Mouse (Mus musculus) frontal cortex, postnatal 36 days (tissue): ENCODE results near the gene Gimap3.

Experiments used
- DNase-seq, 2 experiments: peaks; one replicate each; pipeline ENCODE4 v3.0.0; 2022; ENCODE audit warnings: low spot score in 2 of 2

The Gimap3 gene

DNA sequence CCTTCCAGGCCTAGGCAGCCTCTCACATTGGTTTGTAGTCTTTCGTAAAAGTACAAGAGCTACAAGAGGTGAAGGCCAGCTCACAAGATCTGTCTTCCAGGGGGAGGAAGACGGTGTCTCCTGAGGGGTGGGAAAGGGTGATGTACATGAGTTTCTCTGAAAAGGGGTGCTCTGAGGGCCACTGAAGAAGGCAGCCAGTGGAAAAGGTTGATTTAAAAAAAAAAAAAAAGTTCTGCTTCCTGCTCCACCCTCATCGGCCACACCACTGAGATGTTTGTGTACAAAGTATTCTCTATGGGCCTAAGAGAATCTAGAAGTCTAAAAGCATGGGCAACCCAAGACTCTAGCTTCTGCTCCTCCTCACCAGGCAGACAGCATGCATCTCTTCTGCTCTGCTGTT is at the start of gene Gimap3:
Gene Gimap3 (minus strand): TSS at position 156 of the 400 bp plus-strand sequence.
- DNase-seq: no peak

DNA sequence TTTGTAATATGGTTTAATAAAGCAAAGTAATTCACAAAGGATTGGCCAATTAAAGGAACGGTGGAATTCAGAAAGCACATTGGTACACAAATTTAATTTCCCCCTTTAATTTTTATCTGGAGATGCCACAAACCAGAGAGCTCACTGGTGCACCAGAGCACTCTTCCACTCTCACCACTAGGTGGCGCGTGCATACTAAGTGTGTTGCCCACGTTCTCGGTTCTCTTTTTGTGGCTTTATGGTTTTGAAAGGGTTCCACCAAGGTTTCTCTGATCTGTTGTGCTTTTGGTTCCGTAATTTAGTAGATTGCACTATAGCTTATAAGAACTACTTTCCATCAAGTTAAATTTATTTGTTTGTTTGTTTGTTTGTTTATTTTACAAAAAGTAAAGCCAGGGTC is 47.2 kb upstream of the Gimap3 start:
- DNase-seq: peak; percentile 36 to 77

DNA sequence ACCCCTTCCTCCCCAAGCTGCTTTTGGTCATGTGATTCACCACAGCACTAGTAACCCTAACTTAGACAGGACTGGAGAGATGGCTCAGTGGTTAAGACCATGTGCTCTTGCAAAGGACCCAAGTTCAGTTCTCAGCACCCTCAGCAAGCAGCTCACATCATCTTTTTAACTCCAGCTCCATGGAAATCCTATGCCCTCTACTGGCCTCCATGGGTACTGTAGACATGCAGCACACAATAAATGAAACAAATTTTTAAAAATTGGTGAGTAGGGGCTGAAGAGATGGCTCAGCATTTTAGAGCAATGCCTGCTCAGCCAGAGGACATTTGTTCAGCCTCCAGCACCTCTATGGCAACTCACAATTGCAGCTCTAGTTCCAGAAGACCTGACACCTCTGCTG is 44.4 kb upstream of the Gimap3 start:
- DNase-seq: no peak

DNA sequence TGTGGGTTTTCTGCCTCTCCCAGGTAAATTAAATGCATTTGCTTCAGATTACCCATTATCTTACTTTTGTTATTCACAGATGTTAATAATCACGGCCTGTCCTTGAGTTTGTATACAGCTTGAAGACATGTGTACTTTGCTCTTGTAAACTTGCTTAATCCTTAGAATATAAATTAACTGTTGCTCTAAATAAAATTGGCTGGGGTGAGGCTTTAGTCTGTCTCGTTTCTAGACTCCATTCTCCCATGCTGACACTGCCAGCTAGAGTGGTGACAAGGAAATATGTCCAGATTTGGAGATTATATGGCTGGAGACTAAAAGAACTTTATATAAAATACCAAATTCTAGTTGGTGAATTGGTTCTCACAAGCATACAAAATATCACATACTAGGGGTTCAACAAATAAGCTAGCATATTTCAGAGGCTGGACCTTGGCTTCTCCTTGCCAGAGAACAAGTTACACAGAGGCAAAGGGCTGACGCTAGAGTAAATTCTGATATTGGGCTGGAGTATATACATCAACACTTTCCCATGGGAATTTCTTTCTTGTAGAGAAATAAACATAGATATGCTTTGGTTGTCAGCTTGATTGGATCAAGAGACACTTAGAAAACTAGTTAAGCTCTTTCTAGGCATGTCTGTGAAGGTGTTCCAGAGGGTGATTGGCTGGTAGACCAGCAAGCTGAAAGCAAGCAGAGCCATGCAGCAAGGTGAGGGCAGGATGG is 39.0 kb upstream of the Gimap3 start:
- no peak for DNase-seq

DNA sequence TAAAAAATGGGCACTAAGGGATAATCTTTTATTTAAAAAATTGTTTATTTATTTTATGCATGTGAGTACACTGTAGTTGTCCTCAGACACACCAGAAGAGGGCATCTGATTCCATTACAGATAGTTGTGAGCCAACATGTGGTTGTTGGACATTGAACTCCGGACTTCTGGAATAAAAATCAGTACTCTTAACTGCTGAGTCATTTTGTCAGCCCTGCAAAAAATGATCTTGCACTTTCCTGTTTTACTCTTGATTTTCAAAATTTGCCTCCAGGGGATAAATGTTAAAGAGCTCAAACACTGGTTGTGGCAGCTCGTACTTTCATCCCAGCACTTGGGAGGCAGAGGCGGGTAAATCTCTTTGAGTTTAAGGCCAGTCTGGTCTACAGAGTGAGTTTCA is 36.1 kb upstream of the Gimap3 start:
- no peak for DNase-seq

DNA sequence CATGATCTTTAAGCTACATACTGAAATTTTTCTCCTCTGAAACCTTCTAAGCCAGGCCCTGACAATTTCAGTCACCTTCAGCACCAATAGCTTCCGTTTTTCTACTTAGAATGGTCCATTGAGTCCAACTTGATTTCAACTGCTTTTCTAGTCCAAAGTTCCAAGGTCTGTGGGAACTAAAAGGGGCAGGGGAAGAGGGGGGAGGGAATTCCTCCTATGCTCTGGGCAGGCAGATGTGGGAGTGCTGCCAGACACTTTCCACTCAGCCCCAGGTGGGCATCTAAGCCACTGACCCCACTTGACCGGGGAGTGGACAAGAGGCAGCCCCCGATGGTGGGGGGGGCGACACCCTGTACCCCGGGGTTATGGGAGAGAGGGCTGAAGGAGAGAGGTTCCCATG is 33.7 kb upstream of the Gimap3 start:
- no peak for DNase-seq

DNA sequence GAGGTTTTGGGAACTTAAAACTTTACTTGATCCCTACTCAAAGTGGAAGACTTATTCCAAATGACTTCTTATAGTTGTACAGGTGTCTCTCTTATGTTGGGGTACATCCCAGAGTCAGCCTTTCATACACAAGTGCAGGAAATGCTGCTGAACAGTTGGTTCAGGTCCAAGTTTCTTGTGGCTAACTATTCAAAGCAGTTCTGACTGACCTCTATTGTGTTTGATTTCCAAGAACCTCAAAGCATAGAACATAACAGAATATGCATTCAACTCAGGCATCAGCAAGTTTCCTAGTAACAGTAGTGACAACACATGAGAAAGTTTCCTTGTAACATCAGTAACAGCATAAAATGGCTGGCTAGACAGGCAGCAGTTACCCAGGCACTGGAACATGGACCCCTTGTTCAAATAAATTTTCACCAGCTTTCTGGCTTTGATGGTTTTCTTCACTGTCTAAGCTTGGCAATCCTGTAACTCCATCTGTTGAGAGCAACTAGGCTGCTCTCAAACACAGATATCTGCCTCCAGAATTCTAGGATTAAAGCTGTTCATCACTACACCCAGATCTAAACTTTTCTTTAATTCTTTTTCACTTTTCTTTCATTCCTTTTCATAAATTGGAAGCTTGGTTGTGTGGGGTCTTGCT is 32.9 kb upstream of the Gimap3 start:
- DNase-seq: no peak

DNA sequence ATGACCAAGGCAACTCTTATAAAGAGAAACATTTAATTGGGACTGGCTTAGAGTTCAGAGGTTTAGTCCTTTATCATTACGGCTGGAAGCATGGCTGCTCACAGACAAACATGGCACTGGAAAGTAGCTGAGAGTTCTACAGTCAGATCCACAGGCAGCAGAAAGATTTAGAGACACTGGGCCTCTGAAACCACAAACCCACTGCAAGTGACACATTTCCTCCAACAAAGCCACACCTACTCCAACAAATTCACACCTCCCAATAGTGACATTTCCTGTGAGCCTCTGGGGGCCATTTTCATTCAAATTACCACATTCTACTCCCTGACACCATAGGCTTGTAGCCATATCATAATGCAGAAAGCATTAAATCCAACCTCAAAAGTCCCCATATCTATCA is 31.2 kb upstream of the Gimap3 start:
- no peak for DNase-seq

DNA sequence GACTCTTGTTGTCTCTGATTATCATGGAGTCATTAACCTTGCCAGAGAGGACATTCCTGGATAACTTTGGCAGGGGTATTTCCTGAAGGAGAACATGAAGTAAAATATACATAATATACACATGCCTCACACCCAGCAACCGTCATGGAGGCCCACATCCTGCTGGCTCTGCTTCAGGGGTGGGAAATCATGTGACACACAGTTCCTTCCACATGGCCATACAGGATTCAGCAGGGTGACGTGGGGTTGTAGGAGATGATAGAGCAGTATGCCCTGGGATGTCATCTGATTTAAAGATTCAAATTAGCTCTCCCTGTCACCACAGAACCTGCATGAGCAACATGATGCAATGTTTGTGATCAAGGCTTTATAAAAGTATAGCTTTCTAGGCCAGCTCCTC is 17.2 kb upstream of the Gimap3 start:
- DNase-seq: no peak

DNA sequence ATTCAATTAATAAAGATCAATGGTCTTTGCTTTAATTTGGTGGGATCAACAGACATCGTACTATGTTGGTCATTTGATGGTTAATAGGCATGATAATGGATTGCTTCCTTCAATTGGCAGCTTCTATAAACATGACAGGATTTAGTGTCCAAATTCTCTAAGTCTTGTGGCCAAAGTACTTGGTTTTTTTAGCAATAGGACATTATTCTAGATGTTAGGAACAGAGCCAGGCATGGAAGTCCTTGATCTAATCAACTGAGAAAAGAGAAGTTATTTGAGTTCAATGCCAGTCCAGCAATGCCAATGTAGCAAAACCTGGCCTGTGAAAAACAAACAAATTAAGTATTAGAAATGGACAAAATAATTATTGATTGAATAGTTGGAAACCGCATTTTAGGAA is 14.9 kb upstream of the Gimap3 start:
- no peak for DNase-seq

DNA sequence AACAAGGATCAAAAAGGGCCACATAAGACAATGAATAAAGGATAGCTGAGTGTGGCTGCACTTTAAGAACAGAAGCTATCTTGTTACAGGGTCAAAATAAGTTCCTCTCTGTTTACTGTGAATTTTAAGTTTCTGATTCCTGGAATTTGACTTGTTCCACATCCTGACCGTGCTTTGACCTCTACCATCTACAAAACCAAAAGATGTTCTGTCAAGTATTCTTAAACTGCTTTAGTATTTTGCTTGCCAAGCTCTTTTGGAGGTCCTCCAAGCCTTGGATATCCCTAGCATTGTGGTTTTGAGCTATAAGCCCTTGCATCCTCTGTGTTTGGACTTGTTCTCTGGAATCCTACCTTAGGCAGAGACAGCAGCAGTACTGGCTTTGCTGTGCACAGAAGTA is 14.5 kb upstream of the Gimap3 start:
- DNase-seq: no peak

DNA sequence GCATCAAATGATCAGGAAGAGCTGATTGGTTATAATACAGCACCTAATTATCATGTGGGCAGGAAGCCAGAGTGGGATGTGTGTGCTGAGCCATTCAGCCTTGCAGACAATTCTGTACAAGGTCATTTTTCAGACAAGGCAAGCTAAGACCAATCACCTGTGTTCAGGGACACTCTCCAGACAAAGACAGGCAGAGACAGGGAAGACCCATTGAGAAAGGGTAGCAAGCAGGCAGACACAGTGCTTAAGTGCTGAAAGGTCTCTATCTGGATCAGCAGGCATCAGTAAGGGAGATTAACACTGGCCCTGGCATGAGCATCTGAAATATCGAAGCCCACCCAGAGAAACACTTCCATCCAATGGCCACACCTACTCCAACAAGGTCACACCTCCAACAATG is 13.8 kb upstream of the Gimap3 start:
- no peak for DNase-seq

DNA sequence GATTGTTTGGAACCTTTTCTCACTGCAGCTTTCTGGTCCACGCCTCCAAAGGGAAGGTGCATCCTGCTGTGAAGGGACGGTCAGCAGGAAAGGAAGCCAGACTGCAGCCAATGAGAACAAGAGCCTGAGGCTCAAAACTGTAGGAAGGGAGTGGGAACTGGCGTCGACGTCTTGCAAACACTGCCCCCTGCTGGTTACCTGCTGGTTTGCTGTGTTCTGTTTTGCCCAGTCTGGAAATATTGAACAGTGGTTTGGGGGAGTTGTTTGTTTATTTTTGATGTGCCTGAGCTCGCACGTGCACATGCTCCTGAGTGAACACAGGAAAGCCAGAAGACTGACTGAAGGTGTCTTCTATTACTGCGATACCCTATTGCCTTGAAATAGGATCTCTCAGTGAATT is 1.4 kb upstream of the Gimap3 start:
- DNase-seq: peak; percentile 76 to 80

DNA sequence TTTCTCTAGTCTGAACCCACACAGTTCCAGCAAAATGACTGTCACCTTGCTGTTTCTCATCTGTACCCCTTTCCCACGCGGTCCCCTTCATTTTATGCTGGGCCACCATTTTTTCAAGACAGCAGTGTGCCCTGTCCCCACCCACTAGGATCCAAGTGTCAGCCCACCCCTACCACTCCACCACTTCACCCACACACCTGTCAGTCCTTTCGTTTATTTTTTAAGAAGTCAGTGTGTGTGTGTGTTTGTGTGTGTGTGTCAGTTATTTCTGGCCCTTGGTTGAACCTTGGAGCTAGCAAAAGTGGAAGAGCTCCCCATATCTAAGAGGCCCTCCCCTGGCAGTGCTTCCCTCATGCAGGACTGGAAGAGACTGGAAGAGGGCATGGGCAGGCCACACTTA is 1.7 kb downstream of the Gimap3 start:
- DNase-seq: no peak

DNA sequence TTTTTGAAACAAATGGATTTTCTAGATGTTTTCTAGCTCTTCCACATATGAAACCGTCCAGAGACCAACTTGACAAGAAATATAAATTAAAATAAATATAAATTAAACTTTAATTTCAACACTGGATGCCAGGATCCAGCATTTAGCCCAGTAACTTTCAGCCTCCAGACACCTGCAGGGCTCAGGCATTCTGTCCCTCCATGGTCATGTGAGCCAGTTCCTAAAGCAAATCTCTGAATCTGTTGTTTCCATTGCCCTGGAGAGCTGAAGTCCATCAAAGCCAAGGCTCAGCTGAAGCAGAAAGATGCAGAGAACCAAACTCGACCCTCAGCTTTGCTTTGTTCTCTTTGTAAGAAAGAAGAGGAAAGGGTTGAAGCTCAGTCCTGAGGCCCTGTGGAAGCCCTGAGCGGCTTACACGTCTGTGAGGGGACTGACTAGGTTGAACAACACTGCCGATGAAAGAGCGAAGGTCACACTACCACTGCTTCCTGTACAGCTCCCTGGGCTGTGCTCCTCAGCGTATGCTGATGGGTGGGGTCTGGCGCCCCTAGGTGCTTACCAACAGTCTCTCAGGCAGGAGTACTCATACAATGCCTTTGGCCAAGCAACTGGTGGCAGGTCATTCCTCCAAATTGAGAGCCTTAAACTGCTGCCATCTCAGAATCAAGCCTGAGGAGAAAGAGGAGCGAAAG is 2.3 kb downstream of the Gimap3 start:
- DNase-seq: no peak

DNA sequence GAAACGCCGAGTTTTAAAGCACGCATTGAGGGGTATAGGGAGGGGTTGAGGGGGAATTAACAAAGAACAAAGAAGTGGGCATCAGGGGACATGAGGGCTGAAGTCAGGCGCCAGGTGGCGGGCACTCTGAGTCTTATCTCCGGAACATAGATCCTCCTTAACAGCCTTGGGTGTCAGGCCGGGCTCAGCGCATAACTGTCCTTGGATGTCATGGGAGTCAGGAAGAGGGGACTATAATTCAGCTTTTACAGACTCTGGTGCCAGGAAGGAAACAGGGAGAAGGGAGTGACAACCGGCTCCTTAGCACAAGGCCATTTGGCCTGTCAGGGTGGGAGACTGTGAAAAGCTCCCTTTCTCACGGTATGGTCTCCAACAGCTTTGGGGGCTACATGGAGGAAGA is 6.2 kb downstream of the Gimap3 start:
- DNase-seq: no peak

DNA sequence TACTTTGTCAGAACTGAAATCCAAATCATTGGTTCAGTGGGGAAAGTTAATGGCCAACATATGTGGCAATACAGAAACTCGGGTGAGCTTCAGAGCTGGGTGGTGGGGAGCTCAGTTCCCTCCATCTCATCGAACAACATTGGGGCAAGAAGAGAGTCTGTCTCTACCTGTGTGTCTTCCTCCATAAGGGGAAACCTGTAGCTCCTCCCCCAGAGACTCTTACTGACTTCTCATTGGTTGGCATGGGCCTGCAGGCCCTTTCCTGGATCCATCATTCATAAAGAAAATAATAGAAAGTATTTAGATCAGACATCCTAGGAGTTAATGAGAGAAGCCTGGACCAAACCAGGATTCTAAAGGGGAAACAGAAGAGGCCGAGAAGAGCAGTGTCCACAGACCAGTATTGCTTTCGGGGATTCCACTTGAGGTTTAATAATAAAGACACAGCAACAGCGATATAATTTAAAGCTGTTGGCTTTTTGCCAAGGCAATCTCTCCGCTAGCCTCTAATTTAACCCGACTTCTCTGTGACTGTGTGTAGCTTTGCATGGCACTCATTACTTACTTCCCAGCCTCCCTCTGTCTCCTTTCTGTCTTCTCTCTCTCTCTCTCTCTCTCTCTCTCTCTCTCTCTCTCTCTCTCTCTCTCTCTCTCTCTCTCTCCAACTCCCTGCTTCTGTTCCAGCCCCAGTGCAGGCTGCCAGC is 6.9 kb downstream of the Gimap3 start:
- DNase-seq: no peak

DNA sequence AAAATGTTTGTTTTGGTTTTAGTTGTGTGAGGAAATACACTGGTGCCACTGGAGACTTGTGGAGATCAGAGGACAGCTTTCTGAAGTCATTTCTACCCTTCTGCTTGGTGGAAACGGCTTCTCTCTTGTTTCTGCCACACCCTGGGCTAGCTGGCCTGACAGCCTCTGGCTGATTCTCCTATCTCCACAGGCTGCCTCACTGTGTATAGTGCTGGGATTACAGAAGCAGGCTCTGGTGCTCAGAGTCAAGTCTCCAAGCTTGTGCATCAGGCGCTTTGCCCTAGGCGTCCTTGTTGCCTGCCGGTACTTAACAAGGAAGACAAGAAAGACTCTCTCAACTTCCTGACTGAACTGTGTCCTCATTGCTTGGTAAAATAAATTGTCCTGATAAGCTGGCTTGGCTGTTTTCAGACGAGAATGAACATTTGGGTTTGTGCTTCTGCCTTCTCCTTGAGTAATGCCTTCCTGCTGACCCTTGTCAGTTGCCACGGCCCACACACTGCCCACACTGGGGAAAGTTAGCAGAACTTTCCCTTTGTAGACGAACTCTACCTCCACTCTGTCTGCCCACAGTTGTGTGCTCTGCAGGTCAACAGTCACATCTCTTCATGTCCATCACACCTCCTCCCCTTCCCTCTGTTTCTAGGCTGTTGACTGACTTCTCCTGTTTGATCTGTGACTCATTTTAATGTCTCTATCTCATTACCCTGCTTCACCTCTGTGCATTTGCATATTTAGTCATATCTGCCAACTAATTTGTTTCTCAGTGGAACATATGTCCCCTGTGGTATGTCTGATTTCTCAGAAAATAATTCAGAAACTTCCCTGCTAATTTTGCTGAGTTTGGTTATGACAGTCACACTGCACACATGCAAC is 23.3 kb downstream of the Gimap3 start:
- no peak for DNase-seq

DNA sequence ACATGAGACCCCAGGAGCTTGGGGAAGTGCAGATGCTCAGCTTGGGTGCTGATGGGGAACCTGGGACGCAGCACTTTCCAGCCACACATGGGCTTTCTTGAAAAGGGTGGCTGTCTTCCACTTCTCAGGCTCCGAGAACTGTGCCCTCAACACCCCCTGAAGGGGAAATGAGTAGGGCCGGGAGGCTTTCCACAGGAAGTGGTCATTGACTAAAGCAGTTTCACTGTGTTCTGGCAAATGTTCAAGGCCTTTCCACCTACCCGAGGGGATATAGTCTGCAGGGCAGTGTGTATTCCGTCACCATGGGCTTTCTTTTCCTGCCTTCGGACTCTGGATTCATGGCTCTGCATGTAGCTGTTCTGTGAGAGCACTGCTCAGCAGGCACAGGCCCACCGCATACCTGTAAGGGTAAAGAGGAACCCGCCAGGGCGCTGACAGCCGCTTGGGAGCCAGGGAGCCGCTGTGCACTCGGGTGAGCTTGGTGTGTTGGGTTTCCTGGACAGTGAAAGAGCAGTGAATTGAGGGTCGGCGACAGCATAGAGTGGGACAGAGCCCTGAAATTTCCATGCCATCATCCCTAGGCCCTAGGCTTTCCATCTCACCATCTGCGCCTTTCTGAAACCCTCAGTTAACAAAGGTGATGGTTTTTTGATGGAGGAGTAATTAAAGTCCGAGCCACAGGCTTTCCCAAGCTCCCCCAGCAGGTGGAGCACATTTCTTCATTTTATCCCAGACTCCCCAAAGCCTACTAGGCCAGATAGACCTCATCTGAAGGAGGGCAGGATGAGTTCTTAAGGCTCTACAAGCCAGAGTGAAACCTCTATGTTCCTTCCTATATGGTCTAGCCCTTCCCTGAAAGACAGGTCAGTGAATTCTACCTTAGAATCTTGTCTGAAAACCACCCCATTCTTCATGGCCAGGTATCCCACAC is 24.4 kb downstream of the Gimap3 start, which contains the start of gene Gimap5:
Gene Gimap5 (plus strand): TSS at position 239 of the 931 bp plus-strand sequence.
- DNase-seq: peak; percentile 12 to 21

DNA sequence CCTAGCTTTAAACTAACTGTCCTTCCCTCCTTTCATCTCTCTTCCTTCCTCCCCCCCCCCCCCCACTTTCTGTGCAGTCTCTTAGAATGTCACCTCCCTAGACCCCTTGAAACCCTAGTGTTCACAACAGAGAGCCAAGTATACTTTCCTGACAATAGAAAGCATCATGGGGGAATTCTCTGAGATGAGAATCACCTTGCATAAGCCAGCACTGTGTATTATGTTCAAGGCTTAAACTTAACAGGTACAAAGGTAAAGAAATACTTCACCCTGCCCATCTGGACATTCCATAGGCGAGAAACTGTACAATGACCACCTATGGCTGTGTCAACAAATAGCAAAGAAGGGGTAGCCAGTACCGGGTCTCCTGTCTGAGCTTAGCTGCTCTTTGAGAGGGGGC is 25.2 kb downstream of the Gimap3 start:
- DNase-seq: no peak
